Mouse (Mus musculus) c-Kit-positive CD71-positive TER-119-positive erythroid progenitor cells, embryonic 14.5 days (primary cell): Measurements from ENCODE around the gene Alpl.

ENCODE experiments used
- DNase-seq: peaks from one replicate; pipeline ENCODE4 v3.0.0-alpha.2; 2013; ENCODE audit warnings: low spot score

Gene Alpl

GRCm38 (mm10) chr4:137795611-137796557, at the start of gene Alpl:
Alpl (minus strand) TSS chr4:137796384.
- peak; percentile 24 for DNase-seq

GRCm38 (mm10) chr4:137844656-137845055, 48.5 kb upstream of the Alpl start:
- peak; percentile 29 for DNase-seq

- DNase-seq, result no peak
These were observed 43.3 kb upstream of the Alpl start for GRCm38 (mm10) chr4:137839452-137839851.

- no peak for DNase-seq
These were observed 42.6 kb upstream of the Alpl start for GRCm38 (mm10) chr4:137838791-137839190.

- DNase-seq, result no peak
These were observed 41.6 kb upstream of the Alpl start for GRCm38 (mm10) chr4:137837792-137838191.

- no peak for DNase-seq
These were observed 40.6 kb upstream of the Alpl start for GRCm38 (mm10) chr4:137836741-137837140.

GRCm38 (mm10) chr4:137835624-137836337, 39.6 kb upstream of the Alpl start:
- peak; percentile 36 for DNase-seq

GRCm38 (mm10) chr4:137831598-137831997, 35.4 kb upstream of the Alpl start:
- DNase-seq, result no peak

- no peak for DNase-seq
These were observed 34.2 kb upstream of the Alpl start for GRCm38 (mm10) chr4:137830380-137830779.

GRCm38 (mm10) chr4:137824881-137825280, 28.7 kb upstream of the Alpl start:
- no peak for DNase-seq

GRCm38 (mm10) chr4:137823542-137823941, 27.4 kb upstream of the Alpl start:
- DNase-seq, result no peak

- no peak for DNase-seq
These were observed 26.4 kb upstream of the Alpl start for GRCm38 (mm10) chr4:137822537-137822936.

GRCm38 (mm10) chr4:137820721-137821120, 24.5 kb upstream of the Alpl start:
- DNase-seq, result no peak

- DNase-seq, result no peak
These were observed 23.3 kb upstream of the Alpl start for GRCm38 (mm10) chr4:137819487-137819886.

GRCm38 (mm10) chr4:137818341-137818740, 22.2 kb upstream of the Alpl start:
- no peak for DNase-seq

GRCm38 (mm10) chr4:137816216-137816615, 20.0 kb upstream of the Alpl start:
- no peak for DNase-seq

GRCm38 (mm10) chr4:137815473-137815872, 19.3 kb upstream of the Alpl start:
- no peak for DNase-seq

GRCm38 (mm10) chr4:137814140-137814539, 18.0 kb upstream of the Alpl start:
- no peak for DNase-seq

GRCm38 (mm10) chr4:137812946-137813708, 16.9 kb upstream of the Alpl start:
- no peak for DNase-seq

- DNase-seq, result no peak
These were observed 13.8 kb upstream of the Alpl start for GRCm38 (mm10) chr4:137809999-137810398.

- DNase-seq, result no peak
These were observed 11.2 kb upstream of the Alpl start for GRCm38 (mm10) chr4:137807301-137807851.

GRCm38 (mm10) chr4:137801196-137801595, 5.0 kb upstream of the Alpl start:
- DNase-seq, result no peak
